Mouse (Mus musculus) small intestine, adult 2 months (tissue): ENCODE results near the gene Phactr1. TPM values are rescaled to one million over a fixed set of nuclear protein-coding genes. Genes with fewer than 3 reads are reported as not detected.

Experiments
- H3K27ac ChIP-seq: fragments of 200-500 bp; 2 replicates; pipeline ENCODE4 v1.5.1; 2012; ENCODE audit warnings: low read depth, low read length, control low read depth, inconsistent platforms; ENCODE audit not compliant: insufficient read depth
- H3K27me3 ChIP-seq: fragments of 200-500 bp; 2 replicates; pipeline ENCODE4 v1.6.1; 2012; ENCODE audit warnings: mild to moderate bottlenecking, moderate library complexity, low read length, inconsistent platforms; ENCODE audit not compliant: control insufficient read depth, insufficient read depth
- H3K36me3 ChIP-seq: fragments of 200-500 bp; 2 replicates; pipeline ENCODE4 v1.6.1; 2012; ENCODE audit warnings: mild to moderate bottlenecking, low read length, control low read depth, inconsistent platforms; ENCODE audit not compliant: control insufficient read depth, insufficient read depth
- H3K4me1 ChIP-seq: fragments of 200-500 bp; 2 replicates; pipeline ENCODE4 v1.6.1; 2012; ENCODE audit warnings: low read length, inconsistent platforms, mixed read lengths; ENCODE audit not compliant: control insufficient read depth, insufficient read depth, insufficient read length
- H3K4me3 ChIP-seq: fragments of 200-500 bp; 2 replicates; pipeline ENCODE4 v1.5.1; 2012; ENCODE audit warnings: low read depth, mild to moderate bottlenecking, control low read depth, inconsistent platforms, low read length, moderate library complexity
- CTCF ChIP-seq: fragments of 200-500 bp; IDR thresholded peaks from 2 replicates; pipeline ENCODE4 v1.5.1; 2012; ENCODE audit warnings: low read depth, mild to moderate bottlenecking, control low read depth, inconsistent platforms, low read length, moderate library complexity, mixed read lengths; ENCODE audit not compliant: insufficient replicate concordance, insufficient read length; ENCODE audit errors: extremely low read depth
- POLR2A ChIP-seq: fragments of 200-500 bp; IDR thresholded peaks from 2 replicates; pipeline ENCODE4 v1.6.1; 2012; ENCODE audit warnings: low read depth, mild to moderate bottlenecking, control low read depth, inconsistent platforms, low read length, moderate library complexity
- WGBS: fragments of 180-500 bp; shearing (Covaris S2); methylation state at CpG from one replicate; pipeline ENCODE4 v1.1.7; 2018; 5-methylcytosine and 5-hydroxymethylcytosine counted together
- polyA plus RNA-seq: library from polyadenylated mRNA; depleted of rRNA; stranded (reverse); fragments of >200 nt; gene quantifications from 2 replicates; pipeline ENCODE4 v1.2.3, GENCODE M21; 2012

The Phactr1 gene
- polyA plus RNA-seq, 1 experiment, result 0.43 TPM

DNA sequence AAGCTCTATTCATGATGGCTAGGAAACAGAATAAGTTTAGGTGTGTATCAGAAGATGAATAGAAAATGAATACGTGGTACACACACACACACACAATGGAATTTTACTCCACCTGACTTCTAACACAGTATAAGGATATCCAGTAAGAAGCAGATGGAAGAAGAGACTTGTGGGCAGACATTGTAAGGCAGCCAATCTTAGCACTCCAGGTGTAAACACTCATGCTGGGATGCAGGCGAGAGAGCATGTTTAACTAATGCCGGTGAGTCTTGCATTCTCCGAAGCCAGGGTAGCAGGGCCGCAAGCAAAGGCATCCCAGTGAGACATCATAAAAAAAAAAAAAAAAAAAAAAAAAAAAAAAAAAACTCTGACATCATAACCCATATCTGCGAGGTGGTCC is 120.1 kb downstream of the Phactr1 start:
- TF ChIP-seq POLR2A (no peak), CTCF (no peak)
- Histone ChIP-seq H3K4me1 (no peaks in the 10 kb centered on the region), H3K4me3 (no peak overlapping the region), H3K27ac (no peak overlapping the region), H3K27me3 (no peaks in the 10 kb centered on the region), H3K36me3 (no peaks in the 10 kb centered on the region)
- WGBS, result 75% methylated on average over 6 of the region's 6 CpGs

DNA sequence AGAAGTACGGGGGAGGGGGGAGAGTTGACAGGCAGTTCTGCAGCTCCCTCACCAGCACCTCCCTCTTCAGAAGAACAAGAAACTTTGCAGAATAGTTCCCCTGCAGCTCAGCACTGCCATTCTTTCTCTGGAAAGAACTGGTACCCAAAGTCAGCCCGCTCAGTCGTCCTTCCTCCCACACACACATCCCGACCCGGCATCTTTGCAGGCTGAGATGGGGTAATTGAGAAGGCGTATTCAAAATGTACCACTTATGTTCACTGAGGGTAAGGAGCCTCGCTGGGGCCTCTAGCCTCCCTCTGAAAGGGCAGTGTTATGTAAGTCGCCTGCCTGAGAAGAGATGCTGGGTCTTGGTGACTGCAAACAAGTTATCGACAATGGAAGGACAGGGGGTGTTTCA is 123.9 kb downstream of the Phactr1 start:
- no peak overlapping the region for H3K4me3 ChIP-seq
- WGBS, result 57% methylated on average over 9 of the region's 9 CpGs
- no peaks in the 10 kb centered on the region for H3K27me3 ChIP-seq
- TF ChIP-seq POLR2A, result no peak
- no peak for TF ChIP-seq CTCF
- no peak overlapping the region for H3K27ac ChIP-seq
- no peaks in the 10 kb centered on the region for H3K36me3 ChIP-seq
- H3K4me1 ChIP-seq, result no peaks in the 10 kb centered on the region

- Histone ChIP-seq H3K27me3 (no peaks in the 10 kb centered on the region), H3K4me3 (no peak overlapping the region), H3K36me3 (no peaks in the 10 kb centered on the region), H3K27ac (no peak overlapping the region), H3K4me1 (no peaks in the 10 kb centered on the region)
- WGBS, result 22% methylated on average over 7 of the region's 7 CpGs
- TF ChIP-seq CTCF (no peak), POLR2A (no peak)
Observed at GRCm38 (mm10) chr13:42812762-42813161, 132.3 kb downstream of the Phactr1 start.

GRCm38 (mm10) chr13:42818378-42818777 is 138.0 kb downstream of the Phactr1 start:
- Histone ChIP-seq H3K4me3 (no peak overlapping the region), H3K4me1 (no peaks in the 10 kb centered on the region; the same call in 1 of the 2 replicates), H3K27me3 (no peaks in the 10 kb centered on the region), H3K27ac (no peak overlapping the region), H3K36me3 (no peaks in the 10 kb centered on the region)
- TF ChIP-seq CTCF (peak; percentile 55; the same call in 1 of the 2 replicates), POLR2A (no peak)
- WGBS, result 45% methylated on average over 10 of the region's 10 CpGs

GRCm38 (mm10) chr13:42820513-42820912 is 140.1 kb downstream of the Phactr1 start:
- H3K27me3 ChIP-seq, result no peaks in the 10 kb centered on the region
- no peaks in the 10 kb centered on the region for H3K36me3 ChIP-seq
- no peaks in the 10 kb centered on the region; the same call in 1 of the 2 replicates for H3K4me1 ChIP-seq
- no peak overlapping the region for H3K4me3 ChIP-seq
- TF ChIP-seq POLR2A (no peak), CTCF (no peak)
- 55% methylated on average over 9 of the region's 9 CpGs for WGBS
- no peak overlapping the region for H3K27ac ChIP-seq

- TF ChIP-seq CTCF (no peak), POLR2A (no peak)
- WGBS, result 71% methylated on average over 15 of the region's 15 CpGs
Observed at GRCm38 (mm10) chr13:42821426-42822106, 141.1 kb downstream of the Phactr1 start.

GRCm38 (mm10) chr13:42822545-42822944 is 142.1 kb downstream of the Phactr1 start:
- Histone ChIP-seq H3K4me3 (no peak overlapping the region), H3K36me3 (no peaks in the 10 kb centered on the region)
- WGBS, result 17% methylated on average over 10 of the region's 10 CpGs

More at GRCm38 (mm10) chr13:42821426-42822106, 141.1 kb downstream of the Phactr1 start:
- Histone ChIP-seq H3K36me3 (no peaks in the 10 kb centered on the region), H3K4me1 (no peaks in the 10 kb centered on the region; the same call in 1 of the 2 replicates), H3K27me3 (no peaks in the 10 kb centered on the region), H3K4me3 (no peak overlapping the region), H3K27ac (no peak overlapping the region)

More at GRCm38 (mm10) chr13:42822545-42822944, 142.1 kb downstream of the Phactr1 start:
- peak; percentile 80; the same call in 1 of the 2 replicates for TF ChIP-seq CTCF
- no peak for TF ChIP-seq POLR2A
- no peaks in the 10 kb centered on the region for H3K27me3 ChIP-seq
- no peak overlapping the region for H3K27ac ChIP-seq
- no peaks in the 10 kb centered on the region; the same call in 1 of the 2 replicates for H3K4me1 ChIP-seq
